Comparison of ENCODE assay signal across 30 mouse cellular contexts in genomic region chr3:95301204-95301796, GRCm38 (mm10). TPM values are rescaled to one million over a fixed set of nuclear protein-coding genes. Genes with fewer than 3 reads are reported as not detected.
DNase-seq lines count a peak whose midpoint lies in the region; ATAC-seq and TF ChIP-seq lines count a peak whose summit lies in the region.
"Had no signal": no experiment of that assay in that cellular context is flagged by ENCODE, and none has a peak within 500 bp of the region (broad histone marks: within the 10 kb centered on the region; RNA-seq: fewer than 3 reads in every experiment).

No protein-coding gene starts in this region.

- H3K36me3 ChIP-seq in intestine, embryonic 16.5 days (ENCODE audit: control insufficient read depth, insufficient read depth, low read length), result 0 out of 2 replicates have a peak, but pooled peaks cover 5% of the 10 kb centered on the region
- H3K36me3 ChIP-seq in small intestine, adult 2 months (ENCODE audit: control insufficient read depth, insufficient read depth, low read length), result no peaks in the 10 kb centered on the region
- H3K36me3 ChIP-seq in thymus, adult 2 months (ENCODE audit: control insufficient read depth, insufficient read depth, low read length), result no peaks in the 10 kb centered on the region
- H3K36me3 ChIP-seq in liver, embryonic 11.5 days (ENCODE audit: control insufficient read depth, insufficient read depth, low read length), result peaks cover 4% of the 10 kb centered on the region

- H3K27me3 ChIP-seq in intestine, embryonic 16.5 days (replicated peaks; ENCODE audit: control insufficient read depth, insufficient read depth, low read length), result no peaks in the 10 kb centered on the region
- H3K27me3 ChIP-seq in small intestine, adult 2 months (ENCODE audit: control insufficient read depth, insufficient read depth, low read length), result no peaks in the 10 kb centered on the region
- H3K27me3 ChIP-seq in thymus, adult 2 months (ENCODE audit: control insufficient read depth, insufficient read depth, low read length), result no peaks in the 10 kb centered on the region
- H3K27me3 ChIP-seq in liver, embryonic 11.5 days (replicated peaks; ENCODE audit: control insufficient read depth, insufficient read depth, low read length), result no peaks in the 10 kb centered on the region
- H3K27me3 ChIP-seq: CH12.LX; embryonic facial prominence, embryonic 13.5 days; embryonic facial prominence, embryonic 15.5 days; forebrain, embryonic 12.5 days had no signal

- H3K4me3 ChIP-seq in intestine, embryonic 16.5 days (ENCODE audit: low read length), result no peak overlapping the region
- H3K4me3 ChIP-seq in small intestine, adult 2 months (ENCODE audit: low read depth, low read length), result no peak overlapping the region
- no peak overlapping the region for H3K4me3 ChIP-seq in thymus, adult 2 months (ENCODE audit: control insufficient read depth, insufficient read depth, low read length)
- H3K4me3 ChIP-seq in liver, embryonic 11.5 days (ENCODE audit: low read depth, low read length), result no peak overlapping the region
- H3K4me3 ChIP-seq: embryonic facial prominence, embryonic 13.5 days; embryonic facial prominence, embryonic 15.5 days; erythroblast, embryonic 14.5 days; forebrain, embryonic 10.5 days; forebrain, embryonic 12.5 days had no signal

- H3K9ac ChIP-seq in intestine, embryonic 16.5 days (ENCODE audit: low read depth, low read length), result no peak overlapping the region
- H3K9ac ChIP-seq in liver, embryonic 11.5 days (ENCODE audit: low read depth, low read length), result no peak overlapping the region
- H3K9ac ChIP-seq: embryonic facial prominence, embryonic 13.5 days; embryonic facial prominence, embryonic 15.5 days; forebrain, embryonic 12.5 days had no signal

- no peak for TF ChIP-seq CTCF in small intestine, adult 2 months (IDR thresholded peaks at IDR 0.05; ENCODE audit: extremely low read depth, insufficient read length, insufficient replicate concordance, low read depth, low read length)
- no peak for TF ChIP-seq CTCF in thymus, adult 2 months (IDR thresholded peaks at IDR 0.05; ENCODE audit: borderline replicate concordance, control insufficient read depth, extremely low read depth, insufficient read depth, low read length, poor library complexity)

- ATAC-seq in granulocyte monocyte progenitor cell, adult 5-6 weeks (replicated peaks; ENCODE audit: poor library complexity, severe bottlenecking), result peak; percentile 52; the same call in 1 of the 2 replicates
- peak; percentile 50 for ATAC-seq in intestine, embryonic 16.5 days
- no peak for ATAC-seq in liver, embryonic 11.5 days (replicated peaks; ENCODE audit: low FRiP score)
- ATAC-seq: CD4-positive, CD25-positive, alpha-beta regulatory T cell, adult 4 months; forebrain, embryonic 14.5 days; forebrain, embryonic 16.5 days had no signal

- DNase-seq in heart, adult 11 months, result peak; percentile 85
- DNase-seq in heart, postnatal 4 days, result no peak
- DNase-seq in thymus, adult 2 months, result no peak
- no peak for DNase-seq in adrenal gland, adult 2 months
- DNase-seq in liver, embryonic 11.5 days (ENCODE audit: low spot score), result no peak
- DNase-seq: adrenal gland, adult 8-10 months; adrenal gland, postnatal 14 days; adrenal gland, postnatal 36 days; B cell, adult 2 months; cerebellum, adult 11 months; cerebellum, adult 18-20 months; cerebellum, adult 8-10 months; cerebellum, adult 9-11 months; cerebellum, postnatal 14 days; cerebellum, postnatal 36 days; embryo, embryonic 11 days had no signal

- TF ChIP-seq POLR2A in small intestine, adult 2 months (IDR thresholded peaks at IDR 0.05; ENCODE audit: low read depth, low read length), result no peak
- no peak for TF ChIP-seq POLR2A in thymus, adult 2 months (IDR thresholded peaks at IDR 0.05; ENCODE audit: control insufficient read depth, extremely low read depth, insufficient read depth, low read length, poor library complexity)

- H3K4me1 ChIP-seq in intestine, embryonic 16.5 days (ENCODE audit: control insufficient read depth, insufficient read depth, low read length), result peaks cover 5% of the 10 kb centered on the region; the same call in 1 of the 2 replicates
- H3K4me1 ChIP-seq in small intestine, adult 2 months (ENCODE audit: control insufficient read depth, insufficient read depth, insufficient read length, low read length), result peaks cover 14% of the 10 kb centered on the region; the same call in 1 of the 2 replicates
- H3K4me1 ChIP-seq in thymus, adult 2 months (replicated peaks; ENCODE audit: control insufficient read depth, insufficient read depth, low read length), result no peaks in the 10 kb centered on the region
- H3K4me1 ChIP-seq in liver, embryonic 11.5 days (replicated peaks; ENCODE audit: control insufficient read depth, insufficient read depth, low read length), result no peaks in the 10 kb centered on the region; the same call in 1 of the 2 replicates
- H3K4me1 ChIP-seq: embryonic facial prominence, embryonic 13.5 days; forebrain, embryonic 12.5 days had no signal

- H3K4me2 ChIP-seq in intestine, embryonic 16.5 days (ENCODE audit: low read depth, low read length), result 0 out of 2 replicates have a peak overlapping the region, but pooled peaks have one; percentile 18
- no peak overlapping the region for H3K4me2 ChIP-seq in liver, embryonic 11.5 days
- H3K4me2 ChIP-seq: embryonic facial prominence, embryonic 13.5 days; embryonic facial prominence, embryonic 15.5 days; forebrain, embryonic 12.5 days had no signal

- WGBS in intestine, embryonic 16.5 days, result 69% methylated on average over 3 of the region's 3 CpGs
- 29% methylated on average over 3 of the region's 3 CpGs for WGBS in small intestine, adult 2 months
- 94% methylated on average over 3 of the region's 3 CpGs for WGBS in thymus, adult 2 months
- 82% methylated on average over 3 of the region's 3 CpGs for WGBS in liver, embryonic 11.5 days

- peak overlapping the region; percentile 59 for H3K27ac ChIP-seq in intestine, embryonic 16.5 days (ENCODE audit: low read length)
- peak overlapping the region; percentile 17; the same call in 1 of the 2 replicates for H3K27ac ChIP-seq in small intestine, adult 2 months (ENCODE audit: insufficient read depth, low read depth, low read length)
- no peak overlapping the region for H3K27ac ChIP-seq in thymus, adult 2 months (ENCODE audit: control insufficient read depth, insufficient read depth, low read length)
- H3K27ac ChIP-seq in liver, embryonic 11.5 days (ENCODE audit: low read depth, low read length), result no peak overlapping the region
- H3K27ac ChIP-seq: embryonic facial prominence, embryonic 13.5 days; embryonic facial prominence, embryonic 15.5 days; forebrain, embryonic 10.5 days; forebrain, embryonic 12.5 days had no signal

- H3K9me3 ChIP-seq in intestine, embryonic 16.5 days (ENCODE audit: control insufficient read depth, low read length), result no peaks in the 10 kb centered on the region
- no peaks in the 10 kb centered on the region for H3K9me3 ChIP-seq in liver, embryonic 11.5 days (ENCODE audit: control insufficient read depth, low read length)
- H3K9me3 ChIP-seq: embryonic facial prominence, embryonic 13.5 days; embryonic facial prominence, embryonic 15.5 days; forebrain, embryonic 12.5 days; G1E had no signal

RNA-seq across cellular contexts. Expression of gene Anxa9, which starts 5.7 kb away (rescaled TPM):
- under 1 TPM; 0.14 to 0.24 TPM for total RNA-seq in heart, postnatal 4 days (2021)
- total RNA-seq in granulocyte monocyte progenitor cell, adult 5-6 weeks (2014; fragmentation: Nextera tagmentation), result 15.5 and 18.0 TPM in 2 replicates
- total RNA-seq in granulocyte monocyte progenitor cell, adult 5-6 weeks (2017), result 5.0 and 5.4 TPM in 2 replicates
- polyA plus RNA-seq in intestine, embryonic 16.5 days (2015; fragmentation: Nextera tagmentation; extraction: Ambion mirVana), result 1.9 and 2.0 TPM in 2 replicates
- 0.52 and 0.65 TPM in 2 replicates for polyA plus RNA-seq in small intestine, adult 2 months (2012; rRNA removed)
- polyA plus RNA-seq in thymus, adult 2 months (2012; rRNA removed), result 1.4 and 1.5 TPM in 2 replicates
- total RNA-seq in adrenal gland, adult 2 months (2021), result 1 to 10 TPM; 1.2 to 2.5 TPM
- 0.88 and 1.3 TPM in 2 replicates for polyA plus RNA-seq in adrenal gland, adult 2 months (2012; rRNA removed)
- 5.5 and 6.7 TPM in 2 replicates for polyA plus RNA-seq in liver, embryonic 11.5 days (2014; fragmentation: Nextera tagmentation; extraction: Ambion mirVana)

RNA-seq across cellular contexts. Expression of gene Cers2, which starts 13.3 kb away (rescaled TPM):
- 10 to 100 TPM; 67.2 to 69.6 TPM for total RNA-seq in heart, postnatal 4 days (2021)
- 193 and 213 TPM in 2 replicates for total RNA-seq in granulocyte monocyte progenitor cell, adult 5-6 weeks (2014; fragmentation: Nextera tagmentation)
- total RNA-seq in granulocyte monocyte progenitor cell, adult 5-6 weeks (2017), result 87.8 and 88.6 TPM in 2 replicates
- polyA plus RNA-seq in intestine, embryonic 16.5 days (2015; fragmentation: Nextera tagmentation; extraction: Ambion mirVana), result 165 and 168 TPM in 2 replicates
- polyA plus RNA-seq in small intestine, adult 2 months (2012; rRNA removed), result 51.3 and 84.0 TPM in 2 replicates
- polyA plus RNA-seq in thymus, adult 2 months (2012; rRNA removed), result 129 and 140 TPM in 2 replicates
- 100 to 1,000 TPM; 224 to 263 TPM for total RNA-seq in adrenal gland, adult 2 months (2021)
- polyA plus RNA-seq in adrenal gland, adult 2 months (2012; rRNA removed), result 78.7 and 99.1 TPM in 2 replicates
- 178 and 182 TPM in 2 replicates for polyA plus RNA-seq in liver, embryonic 11.5 days (2014; fragmentation: Nextera tagmentation; extraction: Ambion mirVana)

RNA-seq across cellular contexts. Expression of gene Prune1, which starts 19.4 kb away (rescaled TPM):
- total RNA-seq in heart, postnatal 4 days (2021), result 10 to 100 TPM; 33.2 to 36.3 TPM
- total RNA-seq in granulocyte monocyte progenitor cell, adult 5-6 weeks (2014; fragmentation: Nextera tagmentation), result 17.8 and 25.4 TPM in 2 replicates
- total RNA-seq in granulocyte monocyte progenitor cell, adult 5-6 weeks (2017), result 9.3 and 11.3 TPM in 2 replicates
- 15.0 and 16.1 TPM in 2 replicates for polyA plus RNA-seq in intestine, embryonic 16.5 days (2015; fragmentation: Nextera tagmentation; extraction: Ambion mirVana)
- polyA plus RNA-seq in small intestine, adult 2 months (2012; rRNA removed), result 4.4 and 11.5 TPM in 2 replicates
- polyA plus RNA-seq in thymus, adult 2 months (2012; rRNA removed), result 17.2 and 18.5 TPM in 2 replicates
- 10 to 100 TPM; 26.3 to 31.1 TPM for total RNA-seq in adrenal gland, adult 2 months (2021)
- polyA plus RNA-seq in adrenal gland, adult 2 months (2012; rRNA removed), result 14.1 and 15.4 TPM in 2 replicates
- polyA plus RNA-seq in liver, embryonic 11.5 days (2014; fragmentation: Nextera tagmentation; extraction: Ambion mirVana), result 19.8 and 22.7 TPM in 2 replicates

RNA-seq across cellular contexts. Expression of gene Mindy1, which starts 20.2 kb away (rescaled TPM):
- 10 to 100 TPM; 23.1 to 28.0 TPM for total RNA-seq in heart, postnatal 4 days (2021)
- total RNA-seq in granulocyte monocyte progenitor cell, adult 5-6 weeks (2014; fragmentation: Nextera tagmentation), result 26.9 and 56.5 TPM in 2 replicates
- 22.8 and 30.0 TPM in 2 replicates for total RNA-seq in granulocyte monocyte progenitor cell, adult 5-6 weeks (2017)
- 39.8 and 41.4 TPM in 2 replicates for polyA plus RNA-seq in intestine, embryonic 16.5 days (2015; fragmentation: Nextera tagmentation; extraction: Ambion mirVana)
- polyA plus RNA-seq in small intestine, adult 2 months (2012; rRNA removed), result 58.5 and 89.2 TPM in 2 replicates
- polyA plus RNA-seq in thymus, adult 2 months (2012; rRNA removed), result 50.3 and 50.4 TPM in 2 replicates
- 100 to 1,000 TPM; 131 to 139 TPM for total RNA-seq in adrenal gland, adult 2 months (2021)
- 209 and 296 TPM in 2 replicates for polyA plus RNA-seq in adrenal gland, adult 2 months (2012; rRNA removed)
- polyA plus RNA-seq in liver, embryonic 11.5 days (2014; fragmentation: Nextera tagmentation; extraction: Ambion mirVana), result 29.0 and 29.9 TPM in 2 replicates

RNA-seq across cellular contexts. Expression of gene Bnipl, which starts 50.3 kb away (rescaled TPM):
- not detected for total RNA-seq in heart, postnatal 4 days (2021)
- total RNA-seq in granulocyte monocyte progenitor cell, adult 5-6 weeks (2014; fragmentation: Nextera tagmentation), result 0.88 TPM in 1 of 2 replicates, not detected in the other
- not detected in 2 replicates for total RNA-seq in granulocyte monocyte progenitor cell, adult 5-6 weeks (2017)
- polyA plus RNA-seq in intestine, embryonic 16.5 days (2015; fragmentation: Nextera tagmentation; extraction: Ambion mirVana), result 0.51 and 0.72 TPM in 2 replicates
- polyA plus RNA-seq in small intestine, adult 2 months (2012; rRNA removed), result 0.16 and 0.58 TPM in 2 replicates
- 1.3 and 1.6 TPM in 2 replicates for polyA plus RNA-seq in thymus, adult 2 months (2012; rRNA removed)
- total RNA-seq in adrenal gland, adult 2 months (2021), result not detected
- not detected in 2 replicates for polyA plus RNA-seq in adrenal gland, adult 2 months (2012; rRNA removed)
- 0.08 and 0.25 TPM in 2 replicates for polyA plus RNA-seq in liver, embryonic 11.5 days (2014; fragmentation: Nextera tagmentation; extraction: Ambion mirVana)
- total RNA-seq: CH12.LX; common myeloid progenitor, adult 5-6 weeks; G1E had no signal
- polyA plus RNA-seq: CD4-positive, CD25-positive, alpha-beta regulatory T cell, adult 4 months; erythroblast, embryonic 14.5 days; forebrain, embryonic 14.5 days had no signal

Comparison
In these comparisons a context has a peak if more than half of its experiments do, and no peak if none do; other contexts are left out.
1. H3K27ac ChIP-seq: peak in intestine, embryonic 16.5 days (single experiment) and small intestine, adult 2 months (single experiment); none in thymus, adult 2 months (single experiment) and liver, embryonic 11.5 days (single experiment).